Mouse (Mus musculus) embryonic stem cell, embryonic (primary cell): ENCODE results near the gene Itpk1.

Experiments
- CTCF ChIA-PET, 4 experiments: fragments of 300-600 bp in 2 of 4; fragments of 350-600 bp in 2 of 4; sonication (Branson Sonifier 250); formaldehyde crosslinking; loops; one replicate each; lab custom pipeline; 2022; ENCODE audit warnings: inconsistent platforms in 2 of 4; lab: Charles Lee
- POLR2A ChIA-PET, 4 experiments: fragments of 300-600 bp in 2 of 4; fragments of 350-600 bp in 2 of 4; sonication (Branson Sonifier 250); formaldehyde crosslinking; loops; one replicate each; lab custom pipeline; 2022; ENCODE audit warnings: antibody characterized with exemption in 4 of 4, inconsistent platforms in 1 of 4; lab: Charles Lee

Gene Itpk1

GRCm38 (mm10) chr12:102725146-102725545 lies 20.4 kb upstream of the Itpk1 start:
- ChIA-PET POLR2A (interaction anchor here in 3 of 4 experiments (0.6 to 32.5 kb wide), 11 partner anchors 11 to 767 kb away, joined by 3 to 1125 read pairs (median 11); partner anchors contain the start of genes Golga5 (in 2 of the 3), Itpk1 (in 2 of the 3), Moap1 (in 2 of the 3) and Tmem251 (in 2 of the 3)), CTCF (interaction anchor here (0.6 to 7.5 kb wide), 6 partner anchors 10 to 220 kb away, joined by 3 to 68 read pairs (median 4); no protein-coding TSS in a partner anchor)

- POLR2A ChIA-PET, result interaction anchor here in 3 of 4 experiments (1.2 to 32.5 kb wide), 9 partner anchors 8 to 255 kb away, joined by 3 to 1125 read pairs (median 17); partner anchors contain the start of genes Itpk1 (in 2 of the 3), Gm28051 (in 1 of the 3), Gon7 (in 1 of the 3) and Moap1 (in 1 of the 3)
- CTCF ChIA-PET, result interaction anchor here in 2 of 4 experiments (0.7 to 8.2 kb wide), 8 partner anchors 9 to 255 kb away, joined by 3 to 68 read pairs (median 10); partner anchors contain the start of genes Itpk1 (in 2 of the 2) and Golga5 (in 1 of the 2)
These were observed 19.1 kb upstream of the Itpk1 start for GRCm38 (mm10) chr12:102723861-102724260.

- ChIA-PET CTCF (interaction anchor here in 3 of 4 experiments (0.7 to 8.2 kb wide), 18 partner anchors 7 to 254 kb away, joined by 3 to 68 read pairs (median 6); partner anchors contain the start of genes Itpk1 (in 3 of the 3) and Golga5 (in 1 of the 3)), POLR2A (interaction anchor here in 3 of 4 experiments (0.5 to 33.8 kb wide), 14 partner anchors 2 to 284 kb away, joined by 3 to 1125 read pairs (median 8); partner anchors contain the start of genes Itpk1 (in 2 of the 3), Moap1 (in 2 of the 3), Tmem251 (in 2 of the 3) and Lgmn (in 1 of the 3))
These were observed 18.2 kb upstream of the Itpk1 start for GRCm38 (mm10) chr12:102722966-102723365.

GRCm38 (mm10) chr12:102722451-102722850 lies 17.7 kb upstream of the Itpk1 start:
- CTCF ChIA-PET, result interaction anchor here (0.5 to 8.2 kb wide), 21 partner anchors 8 to 223 kb away, joined by 3 to 68 read pairs (median 5); partner anchors contain the start of genes Itpk1 (in 3 of the 4), Moap1 (in 1 of the 4) and Tmem251 (in 1 of the 4)
- POLR2A ChIA-PET, result interaction anchor here (0.5 to 33.8 kb wide), 21 partner anchors 3 to 757 kb away, joined by 3 to 1125 read pairs (median 4); partner anchors contain the start of genes Itpk1 (in 2 of the 4), Moap1 (in 2 of the 4), Tmem251 (in 2 of the 4) and Chga (in 1 of the 4)

- CTCF ChIA-PET, result interaction anchor here (0.5 to 8.2 kb wide), 62 partner anchors 9 to 1900 kb away, joined by 3 to 68 read pairs (median 4); partner anchors contain the start of genes Itpk1 (in 2 of the 4), Golga5 (in 1 of the 4), Moap1 (in 1 of the 4) and Tmem251 (in 1 of the 4)
- POLR2A ChIA-PET, result interaction anchor here (0.6 to 33.8 kb wide), 29 partner anchors 5 to 371 kb away, joined by 3 to 1125 read pairs (median 4); partner anchors contain the start of genes Itpk1 (in 3 of the 4), Moap1 (in 2 of the 4), Tmem251 (in 2 of the 4) and Gm28051 (in 1 of the 4)
These were observed 15.0 kb upstream of the Itpk1 start for GRCm38 (mm10) chr12:102719552-102720315.

GRCm38 (mm10) chr12:102714654-102715395 lies 10.1 kb upstream of the Itpk1 start:
- ChIA-PET POLR2A (interaction anchor here (0.6 to 33.8 kb wide), 39 partner anchors 8 to 850 kb away, joined by 3 to 1125 read pairs (median 5); partner anchors contain the start of genes Itpk1 (in 3 of the 4), Golga5 (in 2 of the 4), Gm28051 (in 1 of the 4) and Gon7 (in 1 of the 4)), CTCF (interaction anchor here (0.6 to 3.1 kb wide), 22 partner anchors 8 to 802 kb away, joined by 3 to 38 read pairs (median 5); partner anchors contain the start of genes Itpk1 (in 3 of the 4), Moap1 (in 1 of the 4), Tmem251 (in 1 of the 4) and Trip11 (in 1 of the 4))

GRCm38 (mm10) chr12:102714116-102714515 lies 9.4 kb upstream of the Itpk1 start:
- ChIA-PET CTCF (interaction anchor here (0.6 to 3.1 kb wide), 25 partner anchors 8 to 801 kb away, joined by 3 to 38 read pairs (median 4); partner anchors contain the start of genes Itpk1 (in 4 of the 4), Moap1 (in 1 of the 4), Tmem251 (in 1 of the 4) and Trip11 (in 1 of the 4)), POLR2A (interaction anchor here (0.6 to 33.8 kb wide), 40 partner anchors 8 to 851 kb away, joined by 3 to 1125 read pairs (median 5); partner anchors contain the start of genes Itpk1 (in 3 of the 4), Golga5 (in 2 of the 4), Gm28051 (in 1 of the 4) and Gon7 (in 1 of the 4))

GRCm38 (mm10) chr12:102713153-102713865 lies 8.6 kb upstream of the Itpk1 start:
- POLR2A ChIA-PET, result interaction anchor here in 3 of 4 experiments (0.6 to 33.8 kb wide), 37 partner anchors 7 to 273 kb away, joined by 3 to 1125 read pairs (median 4); partner anchors contain the start of genes Itpk1 (in 3 of the 3), Gm28051 (in 2 of the 3), Gon7 (in 2 of the 3) and Moap1 (in 2 of the 3)
- CTCF ChIA-PET, result interaction anchor here (0.6 to 3.1 kb wide), 18 partner anchors 8 to 214 kb away, joined by 3 to 38 read pairs (median 4); partner anchors contain the start of genes Itpk1 (in 4 of the 4), Moap1 (in 1 of the 4) and Tmem251 (in 1 of the 4)

- ChIA-PET POLR2A (interaction anchor here in 2 of 4 experiments (0.5 to 33.8 kb wide), 11 partner anchors 5 to 143 kb away, joined by 3 to 1125 read pairs (median 6); partner anchors contain the start of genes Itpk1 (in 2 of the 2), Gm28051 (in 1 of the 2), Gon7 (in 1 of the 2) and Moap1 (in 1 of the 2)), CTCF (interaction anchor here in 3 of 4 experiments (0.6 to 1.0 kb wide), 3 partner anchors 8 to 155 kb away, joined by 3 read pairs; no protein-coding TSS in a partner anchor)
These were observed 6.2 kb upstream of the Itpk1 start for GRCm38 (mm10) chr12:102710851-102711375.

GRCm38 (mm10) chr12:102709896-102710295 lies 5.2 kb upstream of the Itpk1 start:
- CTCF ChIA-PET, result interaction anchor here in 2 of 4 experiments (0.6 to 6.0 kb wide), 5 partner anchors 9 to 174 kb away, joined by 3 to 58 read pairs (median 3); no protein-coding TSS in a partner anchor
- POLR2A ChIA-PET, result interaction anchor here in 2 of 4 experiments (0.8 to 33.8 kb wide), 9 partner anchors 4 to 142 kb away, joined by 3 to 1125 read pairs (median 5); partner anchors contain the start of genes Moap1 (in 2 of the 2), Tmem251 (in 2 of the 2), Gm28051 (in 1 of the 2) and Gon7 (in 1 of the 2)

GRCm38 (mm10) chr12:102708220-102708619 lies 3.5 kb upstream of the Itpk1 start:
- POLR2A ChIA-PET, result interaction anchor here in 3 of 4 experiments (0.6 to 33.8 kb wide), 22 partner anchors 9 to 316 kb away, joined by 3 to 1125 read pairs (median 3); partner anchors contain the start of genes Moap1 (in 2 of the 3), Tmem251 (in 2 of the 3), Gm28051 (in 1 of the 3) and Gon7 (in 1 of the 3)
- CTCF ChIA-PET, result interaction anchor here in 3 of 4 experiments (0.6 to 6.0 kb wide), 12 partner anchors 11 to 208 kb away, joined by 3 to 58 read pairs (median 6); no protein-coding TSS in a partner anchor

- ChIA-PET CTCF (interaction anchor here in 3 of 4 experiments (0.5 to 6.0 kb wide), 7 partner anchors 12 to 207 kb away, joined by 3 to 58 read pairs (median 7); no protein-coding TSS in a partner anchor), POLR2A (interaction anchor here in 2 of 4 experiments (0.8 to 33.8 kb wide), 24 partner anchors 9 to 1672 kb away, joined by 3 to 1125 read pairs (median 5); partner anchors contain the start of genes Moap1 (in 2 of the 2), Tmem251 (in 2 of the 2), Gm28051 (in 1 of the 2) and Gon7 (in 1 of the 2))
These were observed 2.2 kb upstream of the Itpk1 start for GRCm38 (mm10) chr12:102706833-102707463.

- ChIA-PET CTCF (interaction anchor here (0.5 to 6.0 kb wide), 17 partner anchors 8 to 206 kb away, joined by 3 to 58 read pairs (median 7); partner anchors contain the start of genes Gm28051 (in 1 of the 4), Gon7 (in 1 of the 4), Moap1 (in 1 of the 4) and Tmem251 (in 1 of the 4)), POLR2A (interaction anchor here in 3 of 4 experiments (0.6 to 33.8 kb wide), 30 partner anchors 8 to 618 kb away, joined by 3 to 1125 read pairs (median 5); partner anchors contain the start of genes Moap1 (in 2 of the 3), Tmem251 (in 2 of the 3), Gm28051 (in 1 of the 3) and Gon7 (in 1 of the 3))
These were observed 1.3 kb upstream of the Itpk1 start for GRCm38 (mm10) chr12:102705906-102706640.
